Mouse (Mus musculus) heart, embryonic 15.5 days (tissue): ENCODE data around the gene Padi6. TPM values are rescaled to one million over a fixed set of nuclear protein-coding genes. Genes with fewer than 3 reads are reported as not detected.

Source experiments
- ATAC-seq: fragments of 200-750 bp; cut with Nextera tagmentation; replicated peaks from 2 replicates; pipeline ENCODE4 v1.8.0; 2017; ENCODE audit warnings: low read depth, moderate TSS enrichment; ENCODE audit not compliant: insufficient number of reproducible peaks, insufficient read depth, low FRiP score
- H3K27ac ChIP-seq: fragments of 300-500 bp; sonication (generic); 2 replicates; pipeline ENCODE4 v1.5.1; 2015; ENCODE audit warnings: mild to moderate bottlenecking, inconsistent platforms
- H3K27me3 ChIP-seq: fragments of 300-500 bp; sonication (generic); 2 replicates; pipeline ENCODE4 v1.6.1; 2015; ENCODE audit warnings: inconsistent platforms
- H3K36me3 ChIP-seq: fragments of 300-500 bp; sonication (generic); 2 replicates; pipeline ENCODE4 v1.6.1; 2015; ENCODE audit warnings: mild to moderate bottlenecking, inconsistent platforms
- H3K4me1 ChIP-seq: fragments of 300-500 bp; sonication (generic); replicated peaks from 2 replicates; pipeline ENCODE4 v1.6.1; 2015; ENCODE audit warnings: inconsistent platforms
- H3K4me2 ChIP-seq: fragments of 300-500 bp; sonication (generic); 2 replicates; pipeline ENCODE4 v1.6.1; 2015; ENCODE audit warnings: inconsistent platforms, mild to moderate bottlenecking, moderate library complexity
- H3K4me3 ChIP-seq: fragments of 300-500 bp; sonication (generic); 2 replicates; pipeline ENCODE4 v1.5.1; 2015; ENCODE audit warnings: mild to moderate bottlenecking, inconsistent platforms
- H3K9ac ChIP-seq: fragments of 300-500 bp; sonication (generic); 2 replicates; pipeline ENCODE4 v1.6.1; 2015; ENCODE audit warnings: mild to moderate bottlenecking, inconsistent platforms
- H3K9me3 ChIP-seq: fragments of 300-500 bp; sonication (generic); replicated peaks from 2 replicates; pipeline ENCODE4 v1.6.1; 2016; ENCODE audit warnings: inconsistent platforms
- WGBS: fragments of 180-500 bp; shearing (Covaris S2); methylation state at CpG from one replicate; pipeline ENCODE4 v1.1.7; 2015; ENCODE audit warnings: mixed read lengths; 5-methylcytosine and 5-hydroxymethylcytosine counted together
- polyA plus RNA-seq: library from polyadenylated mRNA; unstranded; fragments of >200 nt; fragmentation: Nextera tagmentation; extraction: Ambion mirVana; gene quantifications from 2 replicates; pipeline ENCODE4 v1.2.1, GENCODE M21; 2015

The Padi6 gene
- polyA plus RNA-seq, 1 experiment from 2014 or later = not detected

DNA sequence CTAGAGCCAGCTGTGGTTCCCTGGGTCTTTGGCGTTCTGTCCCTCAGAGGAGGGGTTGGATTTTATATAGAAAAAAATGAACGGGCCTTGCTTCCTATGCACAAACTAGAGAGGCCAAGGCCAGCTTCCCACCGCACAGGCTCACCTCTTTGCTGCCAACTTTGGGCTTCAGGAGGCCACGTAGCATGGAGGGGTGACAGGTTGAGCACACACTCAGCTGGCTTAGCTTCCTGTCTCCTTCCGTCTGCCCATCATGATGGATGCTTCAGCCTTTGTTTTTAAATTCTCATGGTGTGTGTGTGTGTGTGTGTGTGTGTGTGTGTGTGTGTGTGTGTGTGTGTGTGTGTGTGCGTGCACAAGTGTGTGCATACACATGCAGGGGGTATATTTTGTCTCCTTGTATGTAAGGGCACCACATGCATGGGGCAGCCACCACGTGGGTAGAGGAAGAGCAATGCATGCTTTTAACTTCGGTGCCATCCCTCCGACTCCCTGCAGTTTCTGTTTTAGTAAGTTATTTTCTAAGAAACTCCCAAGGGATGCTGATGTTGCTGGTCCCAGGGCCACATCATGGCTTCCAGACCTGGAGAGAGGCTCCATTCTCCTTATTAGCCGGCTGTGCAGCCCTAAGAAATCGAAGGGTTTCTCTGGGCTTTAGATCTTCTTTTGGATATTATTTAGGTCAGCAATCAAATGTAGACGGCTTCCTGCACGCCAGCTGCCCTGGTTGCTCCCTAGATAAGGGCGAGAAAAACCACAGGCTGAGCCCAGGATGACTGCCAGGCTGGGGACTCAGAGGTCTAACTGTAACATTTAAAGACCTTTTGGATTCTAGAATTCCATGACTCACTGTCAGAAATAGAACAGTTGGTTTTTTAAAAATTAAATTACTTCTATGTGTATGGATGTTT, 46.5 kb downstream of the Padi6 start:
- H3K27me3 ChIP-seq = peaks cover 10% of the 10 kb centered on the region; the same call in 1 of the 2 replicates
- ATAC-seq = no peak
- peaks cover 16% of the 10 kb centered on the region for H3K4me1 ChIP-seq
- no peaks in the 10 kb centered on the region for H3K36me3 ChIP-seq
- 61% methylated on average over 14 of the region's 14 CpGs for WGBS
- H3K27ac ChIP-seq = no peak overlapping the region
- H3K9ac ChIP-seq = no peak overlapping the region
- no peak overlapping the region for H3K4me3 ChIP-seq
- no peak overlapping the region for H3K4me2 ChIP-seq
- no peaks in the 10 kb centered on the region for H3K9me3 ChIP-seq

DNA sequence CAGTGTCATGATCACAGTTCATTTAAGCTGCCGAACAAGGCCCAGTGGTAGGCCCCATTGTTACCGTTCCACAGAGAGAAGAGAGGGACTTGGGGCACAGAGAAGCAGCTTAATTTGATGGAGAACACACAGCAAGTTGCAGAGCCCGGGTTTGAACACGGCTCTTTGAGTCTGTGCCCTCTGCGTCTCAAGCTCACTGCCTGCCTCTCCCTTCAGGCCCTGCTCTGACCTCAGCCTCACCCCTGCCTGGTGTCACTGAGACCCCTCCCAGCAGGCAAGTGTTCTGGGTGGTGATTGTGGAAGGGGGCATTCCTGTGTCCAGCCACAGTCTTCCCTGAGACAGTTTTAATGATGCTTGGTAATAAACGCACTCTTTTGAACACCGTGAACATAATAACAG, 47.3 kb downstream of the Padi6 start:
- WGBS = 81% methylated on average over 7 of the region's 7 CpGs
- Histone ChIP-seq H3K4me3 (no peak overlapping the region), H3K27ac (no peak overlapping the region), H3K36me3 (no peaks in the 10 kb centered on the region), H3K9ac (no peak overlapping the region), H3K4me2 (no peak overlapping the region), H3K4me1 (peaks cover 8% of the 10 kb centered on the region), H3K9me3 (no peaks in the 10 kb centered on the region), H3K27me3 (peaks cover 10% of the 10 kb centered on the region; the same call in 1 of the 2 replicates)
- ATAC-seq = no peak

DNA sequence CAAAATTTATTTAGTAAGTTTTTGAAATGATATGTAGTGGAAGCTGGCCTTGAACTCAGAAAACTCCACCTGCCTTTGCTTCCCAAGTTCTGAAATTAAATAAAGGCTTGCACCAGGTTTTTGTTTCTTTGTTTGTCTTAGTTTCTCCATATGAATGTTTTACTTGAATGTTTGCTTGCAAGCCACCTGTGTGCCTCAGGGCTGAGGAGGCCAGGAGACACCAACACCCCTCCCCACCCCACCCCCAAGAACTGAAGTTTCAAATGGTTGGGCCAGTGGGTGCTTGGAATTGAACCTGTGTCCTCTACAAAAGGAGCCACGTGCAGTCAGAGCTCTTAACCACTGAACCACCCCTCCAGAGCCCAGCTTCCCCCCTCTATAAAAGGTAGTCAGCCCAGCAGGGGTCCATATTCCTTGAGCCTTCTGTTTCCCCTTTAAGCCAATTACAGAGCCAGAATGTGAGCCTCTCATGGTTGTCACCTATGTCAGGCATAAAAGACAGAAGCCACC, 47.8 kb downstream of the Padi6 start:
- H3K27ac ChIP-seq = no peak overlapping the region
- 56% methylated on average over 1 of the region's 1 CpGs for WGBS

DNA sequence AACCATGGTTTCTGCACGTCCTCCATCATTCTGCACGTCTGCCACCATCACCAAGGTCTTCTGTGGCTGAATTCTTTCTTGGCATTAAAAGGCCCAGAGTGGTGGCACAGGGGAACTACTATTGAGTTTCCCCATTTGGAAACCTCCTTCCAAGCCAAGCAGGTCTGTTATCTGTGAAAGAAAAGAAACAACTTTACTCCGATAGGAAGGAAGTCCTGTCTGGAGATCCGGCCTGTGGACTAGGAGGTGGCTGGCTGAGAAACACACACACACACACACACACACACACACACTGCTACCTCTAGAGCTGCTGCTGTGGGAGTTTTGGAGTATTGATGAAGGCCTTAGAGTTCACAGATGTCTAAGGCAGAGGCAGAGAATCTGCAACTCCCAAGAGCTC, 48.9 kb downstream of the Padi6 start:
- 0 out of 2 replicates have a peak, but pooled peaks cover under 1% of the 10 kb centered on the region for H3K27me3 ChIP-seq
- no peak overlapping the region for H3K4me3 ChIP-seq
- 42% methylated on average over 4 of the region's 4 CpGs for WGBS
- no peaks in the 10 kb centered on the region for H3K36me3 ChIP-seq
- no peak overlapping the region for H3K9ac ChIP-seq
- no peak overlapping the region for H3K27ac ChIP-seq
- no peak overlapping the region for H3K4me2 ChIP-seq
- no peaks in the 10 kb centered on the region for H3K9me3 ChIP-seq
- no peaks in the 10 kb centered on the region for H3K4me1 ChIP-seq
- no peak for ATAC-seq

More for the DNA sequence above, 47.8 kb downstream of the Padi6 start:
- Histone ChIP-seq H3K27me3 (peaks cover 10% of the 10 kb centered on the region; the same call in 1 of the 2 replicates), H3K36me3 (no peaks in the 10 kb centered on the region), H3K9me3 (no peaks in the 10 kb centered on the region), H3K4me3 (no peak overlapping the region), H3K4me2 (no peak overlapping the region), H3K4me1 (peaks cover 4% of the 10 kb centered on the region; the same call in 1 of the 2 replicates), H3K9ac (no peak overlapping the region)
- no peak for ATAC-seq

DNA sequence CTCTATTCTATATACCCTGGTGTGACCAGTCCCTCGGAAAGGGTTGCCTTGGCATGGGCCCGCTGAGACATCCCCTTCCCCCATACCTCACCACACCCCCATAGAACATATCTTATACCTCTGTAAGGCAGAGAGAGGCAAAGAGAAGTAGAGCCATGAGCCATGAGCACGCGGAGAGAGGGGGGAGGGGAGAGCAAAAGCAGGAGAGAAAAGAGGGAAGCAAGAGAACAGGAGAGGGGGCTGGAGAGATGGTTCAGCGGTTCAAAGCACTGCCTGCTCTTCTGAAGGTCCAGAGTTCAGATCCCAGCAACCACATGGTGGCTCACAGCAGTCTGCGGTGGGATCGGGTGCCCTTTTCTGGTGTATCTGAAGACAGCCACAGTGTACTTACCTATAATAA, 51.0 kb downstream of the Padi6 start:
- Histone ChIP-seq H3K4me2 (no peak overlapping the region), H3K9me3 (no peaks in the 10 kb centered on the region), H3K27ac (no peak overlapping the region), H3K9ac (no peak overlapping the region), H3K4me3 (no peak overlapping the region), H3K36me3 (no peaks in the 10 kb centered on the region), H3K4me1 (no peaks in the 10 kb centered on the region), H3K27me3 (no peaks in the 10 kb centered on the region)
- 70% methylated on average over 7 of the region's 7 CpGs for WGBS
- ATAC-seq = no peak

DNA sequence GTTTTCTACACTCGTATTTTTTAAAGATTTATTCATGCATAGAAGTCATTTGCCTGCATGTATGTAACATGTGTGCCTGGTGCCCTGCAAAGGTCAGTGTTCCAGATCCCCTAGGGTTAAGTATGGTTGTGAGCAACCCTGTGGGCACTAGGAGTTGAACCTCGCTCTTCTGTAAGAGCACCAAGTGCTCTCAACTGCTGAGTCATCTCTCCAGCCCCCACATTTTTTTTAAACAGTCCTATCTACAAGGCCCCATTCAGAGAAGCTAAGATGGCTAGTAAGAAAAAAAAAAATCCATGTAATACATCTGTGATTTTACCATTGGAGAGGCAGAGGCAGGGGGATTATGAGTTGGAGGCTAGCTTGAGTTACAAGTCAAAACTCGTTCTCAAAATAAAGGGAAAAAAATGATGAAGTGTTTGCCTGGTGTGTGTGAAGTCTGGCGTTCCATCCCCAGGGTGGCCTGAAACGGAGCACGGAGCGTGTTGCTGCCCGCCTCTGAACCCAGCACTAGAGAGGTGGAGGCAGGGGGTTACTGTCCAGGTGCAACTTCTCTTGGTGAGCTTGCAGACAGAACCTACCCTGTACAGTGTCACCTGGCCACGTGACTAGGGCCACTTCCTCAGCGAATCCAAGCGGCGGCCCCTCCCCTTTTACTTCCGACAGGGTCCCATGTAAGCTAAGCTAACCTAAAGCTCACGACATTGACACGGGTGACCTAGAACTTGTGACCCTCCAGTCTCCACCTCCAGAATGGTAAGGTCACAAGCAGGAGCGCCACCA, 52.4 kb downstream of the Padi6 start:
- no peaks in the 10 kb centered on the region for H3K36me3 ChIP-seq
- no peaks in the 10 kb centered on the region for H3K9me3 ChIP-seq
- WGBS = 60% methylated on average over 16 of the region's 16 CpGs
- no peak overlapping the region for H3K9ac ChIP-seq
- no peak overlapping the region for H3K4me3 ChIP-seq
- no peak overlapping the region for H3K4me2 ChIP-seq
- no peak for ATAC-seq
- no peak overlapping the region for H3K27ac ChIP-seq
- H3K4me1 ChIP-seq = no peaks in the 10 kb centered on the region; the same call in 1 of the 2 replicates
- H3K27me3 ChIP-seq = no peaks in the 10 kb centered on the region

DNA sequence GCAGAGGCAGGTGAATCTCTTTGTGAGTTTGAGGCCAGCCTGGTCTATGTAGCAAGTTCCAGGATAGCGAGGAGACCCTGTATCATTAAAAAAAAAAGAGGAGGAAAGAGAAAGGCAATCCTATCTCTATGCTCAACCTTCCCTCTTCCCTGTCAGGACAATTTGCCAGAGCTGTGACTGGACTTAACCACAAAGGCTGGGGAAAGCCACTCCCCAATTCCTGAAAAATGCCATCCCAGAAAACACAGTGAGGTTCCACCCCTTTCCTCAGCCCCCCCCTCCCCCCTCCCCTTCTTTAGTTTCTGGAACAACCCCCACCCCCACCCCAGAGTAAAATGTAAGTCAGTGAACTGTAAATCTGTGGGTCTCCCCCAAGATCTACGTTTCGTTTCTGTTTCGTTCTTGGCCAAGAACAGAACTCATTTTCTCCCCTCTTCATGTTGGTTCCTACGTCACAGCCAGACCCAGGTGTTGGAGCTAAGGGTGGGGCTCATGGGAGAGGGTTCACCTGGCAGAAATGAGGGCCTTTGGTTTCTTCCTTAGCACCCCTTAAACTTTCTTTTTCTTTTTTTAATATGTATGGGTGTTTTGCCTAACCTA, 53.5 kb downstream of the Padi6 start:
- H3K27me3 ChIP-seq = no peaks in the 10 kb centered on the region
- H3K27ac ChIP-seq = no peak overlapping the region
- no peak overlapping the region for H3K4me2 ChIP-seq
- peaks cover 11% of the 10 kb centered on the region for H3K4me1 ChIP-seq
- no peak overlapping the region for H3K4me3 ChIP-seq
- H3K9ac ChIP-seq = no peak overlapping the region
- no peaks in the 10 kb centered on the region for H3K9me3 ChIP-seq
- no peak for ATAC-seq
- no peaks in the 10 kb centered on the region for H3K36me3 ChIP-seq
- WGBS = 74% methylated on average over 5 of the region's 5 CpGs

DNA sequence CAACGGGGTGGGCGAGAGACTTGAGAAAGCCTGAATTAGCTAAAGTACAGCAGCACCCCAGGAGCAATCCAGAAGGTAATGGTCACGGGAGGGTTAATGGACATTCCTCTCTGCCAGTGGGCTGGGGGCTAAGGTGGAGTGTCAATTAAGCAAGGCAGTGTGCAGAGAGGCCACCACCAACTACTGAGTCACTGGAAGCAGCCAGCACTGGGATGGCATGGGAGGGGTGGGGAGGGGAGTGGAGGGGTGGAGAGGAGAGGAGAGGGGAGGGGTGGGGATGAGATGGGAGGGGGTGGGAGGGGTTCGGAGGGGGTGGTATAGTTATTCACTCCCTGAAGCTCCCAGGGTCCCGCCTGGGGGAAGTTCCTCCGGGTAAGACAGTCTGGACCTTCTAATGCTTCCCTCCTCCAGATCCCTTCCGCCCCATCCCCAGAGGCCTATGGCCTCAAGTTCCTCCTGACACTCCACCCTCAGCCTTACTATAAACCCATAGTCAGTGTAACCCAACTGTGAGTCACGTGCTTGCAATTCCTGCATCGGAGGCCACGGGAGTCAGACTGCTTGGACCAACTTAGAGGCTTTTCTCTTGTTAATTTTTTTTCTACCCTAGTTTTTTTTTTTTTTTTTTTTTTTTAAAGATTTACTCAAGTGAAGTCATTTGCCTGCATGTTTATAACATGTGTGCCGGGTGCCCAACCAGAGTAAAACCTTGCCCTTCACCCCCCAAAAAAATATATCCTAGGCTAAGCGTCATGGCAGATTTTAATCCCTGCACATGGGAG, 54.2 kb downstream of the Padi6 start:
- Histone ChIP-seq H3K4me3 (no peak overlapping the region), H3K27ac (no peak overlapping the region), H3K9me3 (no peaks in the 10 kb centered on the region), H3K4me1 (peaks cover 16% of the 10 kb centered on the region), H3K36me3 (no peaks in the 10 kb centered on the region), H3K4me2 (no peak overlapping the region), H3K27me3 (no peaks in the 10 kb centered on the region), H3K9ac (no peak overlapping the region)
- WGBS = 49% methylated on average over 12 of the region's 12 CpGs
- ATAC-seq = no peak

DNA sequence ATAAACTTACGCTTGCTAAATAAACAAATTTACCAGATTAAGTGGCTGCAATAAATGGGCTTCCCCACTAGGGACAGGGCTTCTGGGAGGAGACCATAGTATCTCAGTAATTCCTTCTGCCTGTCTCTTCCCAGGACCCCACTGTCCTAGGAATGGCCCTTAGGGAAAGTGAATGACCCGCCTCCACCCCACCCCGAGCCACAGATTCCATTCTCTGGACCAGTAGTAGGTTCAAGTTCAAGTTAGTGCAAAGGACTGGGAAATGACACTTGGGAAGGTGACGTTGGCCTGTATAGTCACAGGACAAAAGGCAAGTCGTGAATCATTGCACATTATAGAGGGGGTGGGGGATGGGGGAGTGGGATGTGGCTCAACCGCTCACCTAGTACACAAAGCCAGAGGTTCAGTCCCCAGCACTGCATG, 57.6 kb downstream of the Padi6 start:
- H3K4me3 ChIP-seq = no peak overlapping the region
- no peak for ATAC-seq
- H3K4me2 ChIP-seq = peak overlapping the region; percentile 54
- H3K36me3 ChIP-seq = no peaks in the 10 kb centered on the region
- 35% methylated on average over 6 of the region's 6 CpGs for whole genome bisulfite sequencing
- H3K9me3 ChIP-seq = no peaks in the 10 kb centered on the region
- H3K4me1 ChIP-seq = peaks cover 19% of the 10 kb centered on the region
- H3K27ac ChIP-seq = peak overlapping the region; percentile 4; the same call in 1 of the 2 replicates
- no peaks in the 10 kb centered on the region for H3K27me3 ChIP-seq
- no peak overlapping the region for H3K9ac ChIP-seq

DNA sequence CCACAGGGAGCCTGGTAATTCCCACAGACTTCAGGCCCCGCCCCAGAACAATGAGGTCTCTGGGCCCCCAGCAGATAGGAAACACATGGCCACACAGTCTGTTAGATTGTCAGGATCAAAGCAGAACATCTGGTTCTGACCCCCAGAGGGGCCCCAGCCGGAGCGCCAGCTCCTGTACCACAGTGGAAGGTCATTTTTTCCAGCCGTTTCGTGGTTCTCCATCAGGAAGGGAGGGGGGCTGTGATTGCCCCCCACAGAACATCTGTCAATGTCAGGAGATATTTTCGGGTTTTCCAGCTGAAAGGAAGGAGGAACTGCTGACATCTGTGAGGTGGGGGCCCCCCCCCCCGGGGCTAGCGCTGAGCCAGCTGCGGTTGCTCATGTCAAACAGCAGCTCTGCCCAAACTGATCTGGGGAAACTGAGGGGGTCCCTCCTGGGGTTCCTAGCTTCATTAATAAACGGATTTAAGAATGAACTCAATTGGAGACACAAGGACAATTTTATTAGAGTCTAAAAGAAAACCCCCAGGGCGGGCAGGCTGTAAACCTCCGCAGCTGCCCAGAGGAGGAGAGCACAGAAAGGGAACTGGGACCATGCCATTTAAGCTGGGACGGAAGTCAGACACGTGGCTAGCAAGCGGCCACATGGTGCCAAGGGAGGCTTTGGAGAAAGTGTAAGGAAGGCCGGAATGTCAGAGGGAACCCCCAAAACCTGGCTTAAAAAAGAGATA, 58.1 kb downstream of the Padi6 start:
- Histone ChIP-seq H3K27ac (peak overlapping the region; percentile 4; the same call in 1 of the 2 replicates), H3K9ac (peak overlapping the region; percentile 8; the same call in 1 of the 2 replicates)

More for the DNA sequence above, 58.1 kb downstream of the Padi6 start:
- ATAC-seq = peak; percentile 61
- peak overlapping the region; percentile 10; the same call in 1 of the 2 replicates for H3K4me3 ChIP-seq
- WGBS = 5% methylated on average over 16 of the region's 16 CpGs
- no peaks in the 10 kb centered on the region for H3K9me3 ChIP-seq
- no peaks in the 10 kb centered on the region for H3K36me3 ChIP-seq
- peaks cover 23% of the 10 kb centered on the region for H3K4me1 ChIP-seq
- H3K4me2 ChIP-seq = peak overlapping the region; percentile 54
- no peaks in the 10 kb centered on the region for H3K27me3 ChIP-seq
